Mouse (Mus musculus) testis, adult 2 months (tissue): ENCODE results near the gene Slain2. TPM values are rescaled to one million over a fixed set of nuclear protein-coding genes. Genes with fewer than 3 reads are reported as not detected.
A peak's percentile ranks its signal among the peaks of the same experiment; 100 is the strongest.

Experiments
- H3K27ac ChIP-seq: fragments of 200-500 bp; 2 replicates; pipeline ENCODE4 v1.5.1; 2012; ENCODE audit warnings: low read depth, low read length; ENCODE audit not compliant: control insufficient read depth, insufficient read depth
- H3K27me3 ChIP-seq: fragments of 200-500 bp; 2 replicates; pipeline ENCODE4 v1.6.1; 2012; ENCODE audit warnings: mild to moderate bottlenecking, low read length, moderate library complexity; ENCODE audit not compliant: control insufficient read depth, insufficient read depth
- H3K36me3 ChIP-seq: fragments of 200-500 bp; 2 replicates; pipeline ENCODE4 v1.6.1; 2012; ENCODE audit warnings: mild to moderate bottlenecking, low read length; ENCODE audit not compliant: control insufficient read depth, insufficient read depth
- H3K4me1 ChIP-seq: fragments of 200-500 bp; 2 replicates; pipeline ENCODE4 v1.6.1; 2012; ENCODE audit warnings: low read length; ENCODE audit not compliant: control insufficient read depth, insufficient read depth
- H3K4me3 ChIP-seq: fragments of 200-500 bp; 2 replicates; pipeline ENCODE4 v1.5.1; 2012; ENCODE audit warnings: low read depth, mild to moderate bottlenecking, low read length, moderate library complexity, mixed read lengths; ENCODE audit not compliant: control insufficient read depth
- CTCF ChIP-seq: fragments of 200-500 bp; IDR thresholded peaks from 2 replicates; pipeline ENCODE4 v1.5.1; 2012; ENCODE audit warnings: low read depth, mild to moderate bottlenecking, inconsistent platforms, low read length, moderate library complexity; ENCODE audit not compliant: control insufficient read depth, insufficient read depth, insufficient replicate concordance
- POLR2A ChIP-seq: fragments of 200-500 bp; IDR thresholded peaks from 2 replicates; pipeline ENCODE4 v1.6.1; 2012; ENCODE audit warnings: low read depth, mild to moderate bottlenecking, inconsistent platforms, low read length, moderate library complexity; ENCODE audit not compliant: control insufficient read depth
- polyA plus RNA-seq: library from polyadenylated mRNA; depleted of rRNA; stranded (reverse); fragments of >200 nt; gene quantifications from 2 replicates; pipeline ENCODE4 v1.2.3, GENCODE M21; 2012

The Slain2 gene
- polyA plus RNA-seq, 1 experiment, result 180 TPM

DNA sequence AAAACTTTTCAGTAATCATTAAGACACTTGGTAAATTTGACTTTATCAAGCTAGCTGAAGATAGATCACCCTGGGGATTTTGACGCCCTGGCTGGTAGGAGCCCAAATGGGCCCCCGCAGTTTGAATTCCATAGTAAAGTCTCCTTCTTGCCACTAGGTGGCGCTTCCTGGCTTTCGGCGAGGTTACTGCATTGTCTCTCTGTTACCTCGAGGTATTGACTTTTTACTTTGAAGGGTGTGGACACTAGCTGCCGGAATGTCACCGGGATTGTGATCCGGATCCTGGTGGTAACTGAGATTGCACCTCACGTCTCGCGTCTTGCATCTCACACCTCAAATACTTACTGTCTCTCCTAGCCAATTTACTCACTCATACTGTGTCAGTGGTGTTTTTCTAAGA lies 22.6 kb upstream of the Slain2 start:
- TF ChIP-seq POLR2A (no peak), CTCF (peak; percentile 68; the same call in 1 of the 2 replicates)
- Histone ChIP-seq H3K36me3 (no peaks in the 10 kb centered on the region), H3K27me3 (no peaks in the 10 kb centered on the region), H3K27ac (no peak overlapping the region), H3K4me1 (no peaks in the 10 kb centered on the region), H3K4me3 (no peak overlapping the region)

GRCm38 (mm10) chr5:72893987-72894386 lies 20.1 kb upstream of the Slain2 start:
- TF ChIP-seq POLR2A (no peak), CTCF (peak; percentile 87; the same call in 1 of the 2 replicates)
- Histone ChIP-seq H3K4me3 (no peak overlapping the region), H3K27ac (no peak overlapping the region)

GRCm38 (mm10) chr5:72895261-72895660 lies 18.8 kb upstream of the Slain2 start:
- Histone ChIP-seq H3K4me3 (no peak overlapping the region), H3K27ac (no peak overlapping the region), H3K36me3 (no peaks in the 10 kb centered on the region), H3K4me1 (no peaks in the 10 kb centered on the region), H3K27me3 (no peaks in the 10 kb centered on the region)
- TF ChIP-seq CTCF (no peak), POLR2A (no peak)

More at GRCm38 (mm10) chr5:72893987-72894386, 20.1 kb upstream of the Slain2 start:
- no peaks in the 10 kb centered on the region for H3K4me1 ChIP-seq
- H3K27me3 ChIP-seq, result no peaks in the 10 kb centered on the region
- H3K36me3 ChIP-seq, result no peaks in the 10 kb centered on the region

DNA sequence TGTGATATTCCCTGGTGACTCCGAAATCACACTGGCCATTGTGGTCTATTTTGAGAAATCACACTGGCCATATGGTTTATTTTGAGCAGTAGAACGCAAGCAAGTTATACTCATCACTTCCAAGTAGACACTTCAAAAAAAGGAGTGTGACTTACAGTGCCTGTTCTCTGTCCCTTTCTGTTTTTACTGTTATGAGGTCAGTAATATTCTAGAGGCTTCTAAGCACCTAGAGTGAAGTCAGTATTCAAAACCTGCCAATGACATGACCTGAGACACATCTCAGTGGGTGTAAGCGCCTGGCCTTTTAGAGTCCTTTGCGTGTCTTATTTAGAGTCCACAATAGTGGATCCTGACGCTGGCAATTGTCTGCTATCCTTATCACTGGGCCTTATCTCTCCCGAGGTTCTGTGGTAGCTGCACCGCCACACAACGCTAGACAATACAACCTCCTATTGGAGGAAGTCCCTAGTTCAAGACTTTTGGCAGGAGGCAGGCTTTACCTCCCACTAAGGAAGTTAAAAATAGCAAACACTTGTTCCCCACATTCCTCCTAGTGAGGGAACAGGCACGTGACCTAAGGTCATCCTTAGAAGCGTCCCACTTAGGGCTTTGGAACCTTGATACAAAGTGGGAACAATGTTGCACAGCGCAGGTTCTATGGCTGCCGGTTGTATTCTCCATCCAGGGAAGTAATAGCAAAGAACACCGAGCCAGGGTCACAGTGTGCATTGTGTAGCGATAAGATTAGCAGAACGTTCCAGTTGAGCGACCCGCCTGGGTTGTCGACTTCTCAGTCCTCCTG lies 17.4 kb upstream of the Slain2 start:
- Histone ChIP-seq H3K4me1 (no peaks in the 10 kb centered on the region), H3K27me3 (no peaks in the 10 kb centered on the region), H3K27ac (no peak overlapping the region), H3K4me3 (no peak overlapping the region), H3K36me3 (no peaks in the 10 kb centered on the region)
- TF ChIP-seq POLR2A (no peak), CTCF (no peak)

- Histone ChIP-seq H3K27me3 (no peaks in the 10 kb centered on the region), H3K36me3 (no peaks in the 10 kb centered on the region), H3K4me3 (no peak overlapping the region), H3K4me1 (no peaks in the 10 kb centered on the region), H3K27ac (no peak overlapping the region)
- TF ChIP-seq POLR2A (no peak), CTCF (no peak)
Observed at GRCm38 (mm10) chr5:72897998-72898397, 16.1 kb upstream of the Slain2 start.

GRCm38 (mm10) chr5:72899255-72899654 lies 14.8 kb upstream of the Slain2 start:
- Histone ChIP-seq H3K4me3 (no peak overlapping the region), H3K36me3 (no peaks in the 10 kb centered on the region), H3K27ac (no peak overlapping the region), H3K27me3 (no peaks in the 10 kb centered on the region), H3K4me1 (no peaks in the 10 kb centered on the region)
- TF ChIP-seq CTCF (no peak), POLR2A (no peak)

DNA sequence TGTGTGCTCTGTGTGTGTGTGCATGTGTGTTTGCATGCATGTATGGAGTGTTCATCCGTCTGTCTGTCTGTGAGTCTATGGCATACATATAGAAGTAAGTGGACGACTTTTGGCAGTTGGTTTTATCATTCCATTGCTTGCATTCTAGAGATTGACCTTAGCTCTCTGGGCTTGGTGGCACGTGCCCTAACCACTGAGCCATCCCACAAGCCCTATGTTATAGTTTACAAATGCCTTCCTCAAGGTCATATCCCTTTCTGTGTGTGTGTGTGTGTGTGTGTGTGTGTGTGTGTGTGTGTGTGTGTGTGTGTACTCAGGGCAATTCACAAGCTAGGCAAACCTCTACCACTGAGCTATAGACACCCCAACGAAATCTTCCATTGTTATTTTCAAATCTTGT lies 12.2 kb upstream of the Slain2 start:
- Histone ChIP-seq H3K4me1 (peaks cover 2% of the 10 kb centered on the region; the same call in 1 of the 2 replicates), H3K27me3 (no peaks in the 10 kb centered on the region), H3K36me3 (no peaks in the 10 kb centered on the region), H3K27ac (no peak overlapping the region), H3K4me3 (no peak overlapping the region)
- TF ChIP-seq POLR2A (no peak), CTCF (no peak)

DNA sequence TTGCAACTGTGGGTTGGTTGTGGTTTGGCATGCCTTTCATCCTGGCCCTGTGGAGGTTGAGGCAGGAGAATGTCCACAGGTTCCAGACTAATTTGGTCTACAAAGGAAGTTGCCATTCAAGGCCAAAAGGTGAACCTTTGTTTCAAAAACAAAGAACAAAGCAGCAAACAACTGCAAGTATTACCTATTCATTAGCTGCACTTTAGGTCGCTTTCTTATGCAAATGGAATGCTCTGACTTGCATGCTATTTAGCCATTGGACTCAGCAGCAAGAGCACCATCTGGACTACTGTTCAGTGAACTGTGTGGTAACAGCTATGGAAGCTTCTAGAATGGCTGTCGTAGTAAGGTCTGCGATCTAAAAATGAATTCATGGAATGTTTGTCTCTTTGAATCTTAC lies 11.8 kb upstream of the Slain2 start:
- H3K27ac ChIP-seq, result no peak overlapping the region

More for the DNA sequence above, 11.8 kb upstream of the Slain2 start:
- TF ChIP-seq POLR2A, result no peak
- no peak for TF ChIP-seq CTCF
- H3K27me3 ChIP-seq, result no peaks in the 10 kb centered on the region
- no peaks in the 10 kb centered on the region for H3K36me3 ChIP-seq
- peaks cover 2% of the 10 kb centered on the region; the same call in 1 of the 2 replicates for H3K4me1 ChIP-seq
- H3K4me3 ChIP-seq, result no peak overlapping the region
